Mouse (Mus musculus): Measurements from ENCODE around the gene Rbp1. TPM values are rescaled to one million over a fixed set of nuclear protein-coding genes. Genes with fewer than 3 reads are reported as not detected.
A peak's percentile ranks its signal among the peaks of the same experiment; 100 is the strongest.

Gene Rbp1
- total and polyA plus RNA-seq, 3 experiments = 6.3 to 7.9 (median 7.4) TPM

DNA sequence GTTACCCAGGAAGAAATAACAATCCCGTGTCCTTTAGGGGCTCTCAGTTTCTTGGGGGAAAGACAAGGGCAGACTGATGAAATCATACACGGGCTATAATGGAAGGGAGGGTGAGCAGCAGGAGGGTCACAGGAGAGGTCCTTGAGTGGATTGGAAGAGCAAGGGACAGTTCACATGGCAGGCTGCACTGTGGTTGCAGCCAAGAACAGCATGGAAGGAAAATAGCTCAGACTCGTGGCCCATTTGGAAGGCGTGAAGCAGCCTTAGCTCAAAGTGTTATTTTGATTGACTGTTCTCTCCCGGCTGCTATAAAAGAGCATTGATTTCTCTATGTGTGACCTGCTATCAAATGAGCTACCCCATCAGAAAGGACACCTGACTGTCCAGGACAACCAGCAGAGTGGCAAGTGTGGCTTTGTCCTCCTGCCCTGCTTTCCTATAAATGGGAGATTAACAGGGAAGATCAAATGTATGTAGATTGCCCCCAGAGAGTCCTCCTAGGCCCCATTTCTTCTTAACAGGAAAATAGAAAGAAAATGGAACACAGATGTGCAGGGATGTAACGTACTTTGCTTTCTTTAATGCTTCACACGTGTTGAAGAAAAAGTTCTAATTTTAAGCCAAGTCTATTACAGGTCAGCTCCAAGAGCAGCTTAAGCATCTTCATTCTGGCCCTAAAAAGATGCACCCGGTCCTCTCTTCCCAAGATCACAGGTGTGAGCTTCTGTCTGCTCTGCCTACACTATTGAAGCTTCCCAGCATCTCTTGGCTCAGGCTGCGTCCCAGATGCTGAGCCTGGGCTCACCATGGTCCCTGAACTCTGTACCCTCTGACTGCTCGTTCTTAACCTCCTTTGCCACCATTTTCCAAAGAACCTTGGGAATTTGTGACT is 34.8 kb upstream of the Rbp1 start:
- no peaks in the 10 kb centered on the region for H3K79me2 ChIP-seq (replicated peaks; ENCODE audit: control insufficient read depth, insufficient read depth, low read length)
- no peaks in the 10 kb centered on the region for H3K27me3 ChIP-seq (ENCODE audit: control insufficient read depth, insufficient read depth, low read length)
- TF ChIP-seq POLR2A (IDR thresholded peaks at IDR 0.05; ENCODE audit: insufficient read depth, low read depth, low read length) (no peak), EP300 (IDR thresholded peaks at IDR 0.05; ENCODE audit: insufficient read depth, low read depth, low read length) (no peak), CTCF (IDR thresholded peaks at IDR 0.05) (no peak)
- H3K27ac ChIP-seq = no peak overlapping the region
- no peaks in the 10 kb centered on the region for H3K36me3 ChIP-seq (ENCODE audit: control insufficient read depth, insufficient read depth, low read length)
- 63% methylated on average over 10 of the region's 10 CpGs for WGBS
- intact Hi-C loops (cut with DNase I) = no loop called here
- peak in 1 of 2 experiments; percentile 37 for DNase-seq
- no peak overlapping the region for H3K4me3 ChIP-seq
- H3K4me1 ChIP-seq (ENCODE audit: control insufficient read depth, insufficient read depth, low read length) = peaks cover 1% of the 10 kb centered on the region; the same call in 1 of the 2 replicates
- no peak overlapping the region for H3K9ac ChIP-seq (ENCODE audit: low read depth, low read length)

DNA sequence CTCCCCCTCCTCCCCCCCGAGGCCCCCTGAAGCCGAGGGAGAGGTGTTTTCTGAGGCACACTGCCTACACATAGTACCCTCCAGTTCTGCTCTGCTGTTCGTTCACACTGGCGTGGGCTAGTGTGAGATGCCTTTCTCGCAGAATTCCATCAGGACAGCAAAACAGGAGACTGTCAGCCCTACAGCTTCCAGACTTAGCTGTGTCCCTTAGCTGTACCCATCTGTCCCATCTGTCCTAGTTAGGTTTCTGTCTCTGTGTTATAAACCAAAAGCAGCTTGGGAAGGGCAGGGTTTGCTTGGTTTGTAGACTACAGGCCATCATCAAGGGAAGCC is 34.2 kb upstream of the Rbp1 start:
- no peak for DNase-seq
- H3K36me3 ChIP-seq (ENCODE audit: control insufficient read depth, insufficient read depth, low read length) = no peaks in the 10 kb centered on the region
- no peak overlapping the region for H3K27ac ChIP-seq
- TF ChIP-seq CTCF (IDR thresholded peaks at IDR 0.05) (no peak), EP300 (IDR thresholded peaks at IDR 0.05; ENCODE audit: insufficient read depth, low read depth, low read length) (no peak), POLR2A (IDR thresholded peaks at IDR 0.05; ENCODE audit: insufficient read depth, low read depth, low read length) (no peak)
- H3K9ac ChIP-seq (ENCODE audit: low read depth, low read length) = no peak overlapping the region
- intact Hi-C loops (cut with DNase I) = no loop called here
- no peaks in the 10 kb centered on the region for H3K79me2 ChIP-seq (replicated peaks; ENCODE audit: control insufficient read depth, insufficient read depth, low read length)
- 88% methylated on average over 5 of the region's 5 CpGs for WGBS
- no peak overlapping the region for H3K4me3 ChIP-seq
- peaks cover 1% of the 10 kb centered on the region; the same call in 1 of the 2 replicates for H3K4me1 ChIP-seq (ENCODE audit: control insufficient read depth, insufficient read depth, low read length)
- no peaks in the 10 kb centered on the region for H3K27me3 ChIP-seq (ENCODE audit: control insufficient read depth, insufficient read depth, low read length)

DNA sequence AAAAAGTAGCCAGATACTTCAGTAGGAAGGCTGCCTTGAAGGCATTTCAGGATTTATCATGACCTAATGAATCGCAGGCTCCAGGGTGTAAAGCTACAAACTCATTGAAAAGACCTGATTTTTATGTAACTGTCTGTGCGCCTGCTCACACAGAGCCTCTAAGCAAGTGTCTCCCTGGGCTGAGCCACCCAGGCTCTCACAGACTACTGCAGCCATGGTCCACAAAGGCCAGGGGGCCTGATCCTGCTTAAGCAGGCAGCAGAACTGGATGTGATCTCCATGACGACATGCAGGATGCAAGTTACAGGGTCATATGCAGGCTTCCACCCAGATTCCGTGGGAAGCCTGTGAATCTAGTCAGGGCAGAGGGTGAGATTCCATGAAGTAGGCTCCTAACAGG is 29.3 kb upstream of the Rbp1 start:
- intact Hi-C loops (cut with DNase I) = no loop called here
- no peak overlapping the region for H3K9ac ChIP-seq (ENCODE audit: low read depth, low read length)
- H3K79me2 ChIP-seq (replicated peaks; ENCODE audit: control insufficient read depth, insufficient read depth, low read length) = no peaks in the 10 kb centered on the region
- H3K27ac ChIP-seq = no peak overlapping the region
- H3K27me3 ChIP-seq (ENCODE audit: control insufficient read depth, insufficient read depth, low read length) = no peaks in the 10 kb centered on the region
- TF ChIP-seq EP300 (IDR thresholded peaks at IDR 0.05; ENCODE audit: insufficient read depth, low read depth, low read length) (no peak), CTCF (IDR thresholded peaks at IDR 0.05) (no peak), POLR2A (IDR thresholded peaks at IDR 0.05; ENCODE audit: insufficient read depth, low read depth, low read length) (no peak)
- 85% methylated on average over 4 of the region's 4 CpGs for WGBS
- H3K4me3 ChIP-seq = no peak overlapping the region
- no peaks in the 10 kb centered on the region for H3K36me3 ChIP-seq (ENCODE audit: control insufficient read depth, insufficient read depth, low read length)
- DNase-seq = no peak
- H3K4me1 ChIP-seq (ENCODE audit: control insufficient read depth, insufficient read depth, low read length) = no peaks in the 10 kb centered on the region

DNA sequence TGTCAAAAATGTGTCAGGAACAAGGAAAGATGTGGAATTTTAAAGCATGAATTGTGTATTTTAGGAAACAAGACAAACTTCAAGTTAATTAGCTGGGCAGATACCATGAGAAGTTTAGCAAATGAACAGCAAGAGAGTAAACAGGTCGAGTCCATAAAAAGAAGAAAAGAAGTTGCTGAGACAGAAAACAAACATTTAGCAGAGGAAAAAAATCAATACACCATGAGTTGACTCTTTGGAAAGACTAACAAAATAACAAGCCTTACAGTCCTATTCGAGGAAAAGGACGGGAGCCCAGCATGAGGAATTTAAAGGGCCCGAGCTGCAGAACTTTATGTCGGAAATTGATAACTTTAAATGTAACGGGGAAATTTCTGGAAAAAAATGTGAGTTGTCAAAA is 25.6 kb upstream of the Rbp1 start:
- intact Hi-C loops (cut with DNase I) = no loop called here

DNA sequence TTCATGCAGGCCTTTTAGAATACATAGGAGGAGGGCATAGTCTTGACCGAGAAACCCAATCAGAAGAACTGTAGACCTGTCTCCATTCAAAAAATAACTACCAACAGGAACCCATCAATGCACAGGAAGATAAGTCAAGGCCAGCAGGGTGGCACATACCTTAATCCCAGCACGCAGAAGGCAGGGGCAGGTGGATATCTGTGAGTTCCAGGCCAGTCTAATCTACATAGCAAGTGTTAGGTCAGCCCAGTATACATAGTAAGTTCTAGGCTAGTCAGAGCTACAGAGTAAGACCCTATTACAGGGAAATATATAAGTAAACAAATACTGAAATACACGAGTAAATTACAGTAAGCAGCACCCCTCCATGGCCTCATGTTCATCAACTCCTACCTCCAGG is 24.9 kb upstream of the Rbp1 start:
- DNase-seq = no peak
- WGBS = 79% methylated on average over 3 of the region's 3 CpGs
- Histone ChIP-seq H3K36me3 (ENCODE audit: control insufficient read depth, insufficient read depth, low read length) (no peaks in the 10 kb centered on the region), H3K9ac (ENCODE audit: low read depth, low read length) (no peak overlapping the region), H3K27me3 (ENCODE audit: control insufficient read depth, insufficient read depth, low read length) (no peaks in the 10 kb centered on the region), H3K79me2 (replicated peaks; ENCODE audit: control insufficient read depth, insufficient read depth, low read length) (no peaks in the 10 kb centered on the region; the same call in 1 of the 2 replicates), H3K27ac (no peak overlapping the region), H3K4me1 (ENCODE audit: control insufficient read depth, insufficient read depth, low read length) (no peaks in the 10 kb centered on the region), H3K4me3 (no peak overlapping the region)
- no peak for TF ChIP-seq POLR2A (IDR thresholded peaks at IDR 0.05; ENCODE audit: insufficient read depth, low read depth, low read length)
- TF ChIP-seq EP300 (IDR thresholded peaks at IDR 0.05; ENCODE audit: insufficient read depth, low read depth, low read length) = no peak
- no peak for TF ChIP-seq CTCF (IDR thresholded peaks at IDR 0.05)
- intact Hi-C loops (cut with DNase I) = no loop called here

More for the DNA sequence above, 25.6 kb upstream of the Rbp1 start:
- Histone ChIP-seq H3K36me3 (ENCODE audit: control insufficient read depth, insufficient read depth, low read length) (no peaks in the 10 kb centered on the region), H3K4me1 (ENCODE audit: control insufficient read depth, insufficient read depth, low read length) (no peaks in the 10 kb centered on the region), H3K27me3 (ENCODE audit: control insufficient read depth, insufficient read depth, low read length) (no peaks in the 10 kb centered on the region), H3K9ac (ENCODE audit: low read depth, low read length) (no peak overlapping the region), H3K27ac (no peak overlapping the region), H3K4me3 (no peak overlapping the region), H3K79me2 (replicated peaks; ENCODE audit: control insufficient read depth, insufficient read depth, low read length) (no peaks in the 10 kb centered on the region; the same call in 1 of the 2 replicates)
- WGBS = 82% methylated on average over 6 of the region's 6 CpGs
- TF ChIP-seq CTCF (IDR thresholded peaks at IDR 0.05) (no peak), POLR2A (IDR thresholded peaks at IDR 0.05; ENCODE audit: insufficient read depth, low read depth, low read length) (no peak)
- DNase-seq = no peak

DNA sequence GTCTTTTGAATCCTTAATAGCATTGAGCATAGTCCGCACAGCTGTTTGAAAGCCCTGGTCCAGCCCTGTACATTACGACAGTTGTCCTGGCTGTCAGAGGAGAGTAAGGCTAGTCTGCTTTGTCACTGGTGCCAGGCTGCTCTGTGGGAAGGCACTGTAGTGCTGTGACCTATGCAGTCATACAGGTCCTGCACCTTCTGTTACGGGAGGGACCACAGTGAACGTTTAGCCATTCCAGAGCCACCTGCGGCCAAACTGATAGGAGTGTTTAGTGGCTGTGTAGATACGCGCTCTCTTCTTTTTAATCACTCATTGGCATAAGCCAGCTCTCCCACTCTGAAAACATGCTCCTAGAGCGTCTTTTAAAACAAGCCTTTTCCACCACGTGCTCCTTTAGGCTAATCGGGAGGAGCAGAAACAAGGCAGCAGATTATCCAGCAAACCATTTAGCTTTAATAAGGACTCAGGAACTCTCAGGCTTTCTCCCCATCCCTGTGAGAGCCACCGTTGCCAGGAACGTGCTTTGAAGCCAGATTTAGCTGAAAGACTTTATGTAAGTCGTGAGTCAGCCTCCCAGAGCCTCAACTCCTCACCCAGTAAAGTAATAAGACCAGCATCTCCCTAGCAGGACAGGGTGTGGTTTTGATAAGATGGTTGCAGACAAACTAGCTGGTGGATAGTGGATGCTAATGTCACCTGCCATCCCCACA is 22.4 kb upstream of the Rbp1 start:
- Histone ChIP-seq H3K4me3 (no peak overlapping the region), H3K79me2 (replicated peaks; ENCODE audit: control insufficient read depth, insufficient read depth, low read length) (no peaks in the 10 kb centered on the region; the same call in 1 of the 2 replicates), H3K9ac (ENCODE audit: low read depth, low read length) (no peak overlapping the region), H3K4me1 (ENCODE audit: control insufficient read depth, insufficient read depth, low read length) (no peaks in the 10 kb centered on the region), H3K27me3 (ENCODE audit: control insufficient read depth, insufficient read depth, low read length) (no peaks in the 10 kb centered on the region), H3K27ac (no peak overlapping the region), H3K36me3 (ENCODE audit: control insufficient read depth, insufficient read depth, low read length) (no peaks in the 10 kb centered on the region)
- DNase-seq = no peak
- TF ChIP-seq CTCF (IDR thresholded peaks at IDR 0.05) (no peak), POLR2A (IDR thresholded peaks at IDR 0.05; ENCODE audit: insufficient read depth, low read depth, low read length) (no peak), EP300 (IDR thresholded peaks at IDR 0.05; ENCODE audit: insufficient read depth, low read depth, low read length) (no peak)
- intact Hi-C loops (cut with DNase I) = no loop called here
- WGBS = 80% methylated on average over 13 of the region's 13 CpGs

Data from heart, adult 2 months (tissue).